Mouse (Mus musculus) right cerebral cortex, postnatal 25 days (tissue): Measurements from ENCODE around the gene D030056L22Rik.

Experiments
- DNase-seq: peaks from one replicate; pipeline ENCODE4 v3.0.0; 2022

D030056L22Rik gene

GRCm38 (mm10) chr19:18739146-18739545, 26.2 kb downstream of the D030056L22Rik start:
- DNase-seq: no peak

- DNase-seq: no peak
These were observed 31.0 kb downstream of the D030056L22Rik start for GRCm38 (mm10) chr19:18743946-18744345.

- no peak for DNase-seq
These were observed 33.8 kb downstream of the D030056L22Rik start for GRCm38 (mm10) chr19:18746576-18747340.

GRCm38 (mm10) chr19:18747379-18747778, 34.4 kb downstream of the D030056L22Rik start:
- no peak for DNase-seq

- DNase-seq: no peak
These were observed 36.8 kb downstream of the D030056L22Rik start, which contains the start of gene Trpm6 for GRCm38 (mm10) chr19:18749598-18750339. TSS of gene Trpm6 (plus strand) at chr19:18749983.

- no peak for DNase-seq
These were observed 44.2 kb downstream of the D030056L22Rik start for GRCm38 (mm10) chr19:18757191-18757590.

GRCm38 (mm10) chr19:18757706-18758105, 44.7 kb downstream of the D030056L22Rik start:
- DNase-seq: no peak

GRCm38 (mm10) chr19:18758269-18758668, 45.3 kb downstream of the D030056L22Rik start:
- no peak for DNase-seq

GRCm38 (mm10) chr19:18758916-18759315, 45.9 kb downstream of the D030056L22Rik start:
- no peak for DNase-seq

GRCm38 (mm10) chr19:18766399-18766798, 53.4 kb downstream of the D030056L22Rik start:
- DNase-seq: no peak
